Mouse (Mus musculus) fat pad, adult 2 months (tissue): ENCODE data around the gene Arhgef6.

Experiments used
- DNase-seq: peaks from one replicate; pipeline ENCODE4 v3.0.0-alpha.2; 2011; ENCODE audit warnings: low read depth, low spot score; ENCODE audit errors: extremely low read depth

Arhgef6 gene

DNA sequence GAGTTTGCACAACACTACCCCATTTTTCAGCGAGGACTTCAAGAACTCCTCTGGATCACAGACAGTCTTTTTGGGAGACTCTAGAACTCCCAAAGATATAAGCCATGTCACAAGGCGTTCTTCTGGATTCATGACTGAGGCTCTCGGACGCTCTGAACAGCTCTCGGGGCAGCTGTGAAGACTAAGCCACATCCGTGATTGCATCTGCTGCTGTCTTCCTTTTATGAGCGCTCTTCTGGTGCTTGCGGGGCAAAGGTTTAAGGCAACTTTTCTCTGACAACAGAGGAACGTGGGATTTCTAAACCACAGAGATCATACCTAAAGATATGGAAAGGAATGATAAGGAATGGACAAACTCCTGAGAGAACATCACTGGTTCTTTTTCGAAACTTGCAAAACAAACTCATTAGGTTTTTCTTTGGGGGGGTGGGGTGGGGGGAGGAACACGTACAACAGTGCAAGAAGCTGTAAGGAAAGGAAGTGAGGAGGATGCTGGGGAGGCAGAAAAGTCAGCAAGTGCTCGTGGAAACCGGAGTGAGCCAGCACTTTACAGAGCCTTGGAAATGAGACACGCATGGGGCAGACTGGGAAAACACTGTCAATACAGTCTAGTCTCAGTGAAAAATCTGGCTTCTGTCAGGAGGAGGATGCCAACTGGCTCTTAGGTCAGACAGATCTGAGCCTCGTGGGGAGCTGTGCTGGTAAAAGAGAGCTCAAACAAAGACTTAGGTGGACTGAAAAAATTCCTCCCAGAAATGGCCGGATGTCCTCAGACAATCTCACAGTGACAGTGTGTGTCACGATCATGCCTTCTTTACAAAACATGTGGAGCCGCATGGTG is at the start of gene Arhgef6:
Gene Arhgef6 (minus strand): TSS at position 359 of the 841 bp plus-strand sequence.
- DNase-seq: no peak

DNA sequence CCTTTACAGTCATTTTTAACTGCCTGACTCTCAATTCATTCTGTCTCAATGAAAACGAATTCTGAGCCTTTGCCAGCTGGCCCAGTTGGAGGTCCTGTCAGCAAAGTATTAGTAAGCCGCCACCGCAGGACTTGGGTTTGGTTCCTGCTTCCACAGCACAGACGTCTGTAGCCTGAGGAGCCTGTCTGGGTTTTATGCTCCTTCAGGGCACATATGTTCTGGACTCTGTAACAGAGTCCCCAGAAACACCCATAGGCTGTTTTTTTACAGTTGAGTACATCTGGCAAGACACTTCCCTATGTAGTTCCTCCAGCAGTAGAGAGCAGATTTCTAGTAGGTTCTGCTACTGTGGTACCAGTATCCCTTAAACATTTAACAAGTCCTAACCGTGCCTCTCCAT is 42.4 kb upstream of the Arhgef6 start:
- no peak for DNase-seq

DNA sequence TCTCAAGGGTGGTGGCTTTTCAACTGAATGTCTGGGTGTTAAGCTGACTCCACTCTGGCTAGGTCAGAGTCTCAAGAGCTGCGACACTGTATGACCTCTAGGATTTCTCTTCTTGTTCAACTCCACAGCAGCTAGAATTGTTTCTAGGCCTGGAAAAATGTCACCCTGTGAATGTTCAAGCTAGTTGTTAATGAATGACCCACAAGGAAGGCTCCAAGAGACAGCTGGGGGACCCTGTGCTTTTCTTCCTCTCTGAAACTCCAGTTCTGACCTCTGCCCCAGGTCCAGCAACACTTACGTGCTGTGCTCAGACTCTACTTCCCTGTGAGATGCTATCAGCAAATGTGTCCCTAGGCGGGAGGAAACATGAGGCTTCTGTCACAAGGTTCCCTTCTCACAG is 40.0 kb upstream of the Arhgef6 start:
- DNase-seq: no peak

DNA sequence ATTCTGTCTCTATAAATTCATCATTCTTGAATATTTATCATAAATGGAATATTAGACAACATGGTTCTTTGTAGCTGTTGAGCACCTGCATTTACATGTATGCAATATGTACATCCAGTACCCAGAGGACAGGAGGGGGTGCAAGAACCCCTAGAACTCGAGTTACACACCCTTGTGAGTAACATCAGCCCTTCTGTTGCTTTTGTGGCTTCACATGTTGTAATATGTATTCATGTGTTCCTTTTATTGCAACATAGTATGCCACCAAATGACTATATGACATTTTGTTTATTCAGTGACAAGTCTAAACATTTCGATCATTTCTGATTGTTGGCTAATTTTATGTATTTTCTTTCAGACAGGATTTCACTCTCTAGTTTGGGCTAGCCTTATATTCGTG is 38.6 kb upstream of the Arhgef6 start:
- no peak for DNase-seq

DNA sequence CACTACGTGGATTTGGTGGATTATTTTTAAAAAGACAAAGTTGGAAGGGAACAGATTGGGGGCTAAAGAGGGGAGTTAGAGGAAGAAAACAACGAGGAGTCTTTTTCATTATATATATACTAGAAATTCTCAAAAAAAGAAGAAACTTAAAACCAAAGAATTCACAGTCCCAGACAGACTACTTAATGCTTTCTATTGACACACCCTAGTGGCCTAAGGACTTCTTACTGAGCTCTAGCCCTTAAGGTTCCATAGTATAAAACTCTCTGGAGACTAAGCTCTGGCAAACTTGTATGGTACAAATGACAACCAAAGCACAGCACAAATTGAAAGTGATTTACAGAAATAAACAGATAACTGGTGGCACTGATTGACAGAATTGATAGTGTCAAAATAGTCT is 35.5 kb upstream of the Arhgef6 start:
- DNase-seq: no peak

DNA sequence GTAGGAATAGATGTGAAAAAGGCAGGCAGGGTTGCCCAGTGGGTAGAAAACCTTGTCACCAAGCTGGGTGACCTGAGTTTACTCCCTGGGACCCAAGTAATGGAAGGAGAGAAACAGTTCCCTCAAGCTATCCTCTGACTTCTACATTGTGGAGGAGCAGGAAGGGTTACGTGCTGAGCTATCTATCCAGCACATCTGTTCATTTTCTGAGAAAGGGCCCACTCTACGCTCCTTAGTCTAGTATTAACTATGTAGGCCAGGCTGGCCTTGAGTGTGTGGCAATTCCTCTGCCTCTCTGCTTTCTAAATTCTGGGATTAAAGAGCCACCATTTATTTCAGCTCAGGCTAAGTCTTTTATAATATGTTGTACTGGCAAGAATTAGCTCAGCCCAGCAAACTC is 35.0 kb upstream of the Arhgef6 start:
- DNase-seq: no peak

DNA sequence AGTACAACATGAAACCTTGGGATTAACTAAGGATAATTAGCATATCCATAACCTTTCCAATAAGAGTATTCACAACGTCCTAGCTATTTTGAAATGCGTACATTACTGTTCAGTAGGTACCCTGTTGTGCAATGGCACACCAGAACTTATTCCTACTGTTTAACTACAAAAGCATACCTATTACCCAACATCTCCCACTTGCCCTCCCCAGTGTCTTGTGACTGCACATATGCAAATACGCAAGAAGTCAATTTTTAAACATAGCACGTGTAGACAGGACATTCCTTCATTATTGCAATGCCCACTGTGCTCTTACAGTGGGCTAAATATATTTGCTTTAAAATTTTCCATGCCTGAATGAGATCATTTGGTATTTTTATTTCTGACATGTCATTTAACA is 34.4 kb upstream of the Arhgef6 start:
- DNase-seq: no peak

DNA sequence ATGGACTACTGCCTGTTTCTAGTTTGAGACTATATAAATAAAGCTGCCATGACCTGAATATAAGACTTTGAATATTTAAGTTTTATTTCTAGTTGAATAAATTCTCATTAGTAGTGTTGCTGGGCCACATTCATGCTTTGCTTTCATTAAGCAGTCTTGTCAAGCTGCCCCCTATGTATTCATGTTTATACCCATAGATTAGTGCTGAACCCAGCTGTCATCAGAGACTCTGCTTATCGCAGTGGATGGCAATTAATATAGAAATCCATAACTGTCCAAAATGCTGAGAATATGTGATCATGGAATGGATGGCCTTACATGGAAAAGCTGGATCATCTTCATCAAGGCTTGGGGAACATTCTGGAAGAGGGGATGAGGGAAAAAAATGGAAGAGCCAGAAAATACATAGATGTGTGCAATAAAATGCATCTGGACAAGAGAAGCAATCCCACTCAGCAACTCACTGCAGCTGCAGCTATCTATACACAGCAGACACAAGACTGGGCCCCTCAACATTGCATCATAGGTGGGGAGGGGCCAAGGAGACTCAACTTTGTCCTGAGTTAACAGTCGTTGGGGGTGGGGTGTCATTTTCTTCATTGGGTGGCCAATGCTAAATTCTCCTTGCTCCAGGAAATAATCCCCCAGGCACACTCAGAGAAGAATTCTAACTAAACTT is 26.5 kb upstream of the Arhgef6 start:
- DNase-seq: no peak

DNA sequence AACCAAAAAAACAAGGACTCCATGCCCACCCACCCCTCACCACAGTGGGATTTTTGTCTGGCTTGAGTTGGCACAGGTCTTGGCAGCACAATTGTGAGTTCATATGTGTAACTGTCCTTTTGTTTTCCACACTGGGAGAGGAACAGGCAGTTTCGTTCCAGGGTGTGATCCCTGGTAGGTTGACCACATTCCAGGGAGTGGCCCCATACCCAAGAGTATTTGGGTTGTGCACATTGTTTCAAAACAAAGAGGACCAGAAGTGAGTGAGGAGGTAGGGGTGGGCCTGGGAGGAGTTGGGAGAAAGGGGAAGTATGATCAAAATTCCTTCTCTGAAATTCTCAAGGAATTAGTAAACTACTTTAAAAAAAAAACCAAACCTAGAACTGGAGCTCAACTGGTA is 20.8 kb upstream of the Arhgef6 start:
- no peak for DNase-seq

GRCm38 (mm10) chrX:57339220-57339619 is 691 bp upstream of the Arhgef6 start:
- no peak for DNase-seq

- no peak for DNase-seq
Observed at GRCm38 (mm10) chrX:57337582-57337981, 947 bp downstream of the Arhgef6 start.

GRCm38 (mm10) chrX:57336958-57337357 is 1.6 kb downstream of the Arhgef6 start:
- DNase-seq: no peak

DNA sequence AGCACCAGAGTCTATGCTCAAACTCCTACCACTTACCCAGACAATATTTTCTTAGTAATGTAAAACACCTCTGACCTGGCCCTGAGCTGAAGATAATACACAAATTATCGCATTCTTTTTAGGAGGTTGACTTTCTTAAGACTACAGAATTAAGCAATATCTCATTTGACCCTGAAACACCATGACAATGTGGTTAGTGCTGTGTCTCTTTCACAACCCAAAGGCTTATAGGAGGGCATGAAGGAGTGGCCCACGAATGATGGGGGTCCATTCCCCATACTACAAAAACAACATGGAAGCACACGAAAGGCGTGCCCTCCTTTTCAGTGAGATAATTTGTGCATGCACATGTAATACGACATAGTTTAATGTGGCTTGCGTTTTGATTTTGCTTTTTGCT is 3.2 kb downstream of the Arhgef6 start:
- DNase-seq: no peak

DNA sequence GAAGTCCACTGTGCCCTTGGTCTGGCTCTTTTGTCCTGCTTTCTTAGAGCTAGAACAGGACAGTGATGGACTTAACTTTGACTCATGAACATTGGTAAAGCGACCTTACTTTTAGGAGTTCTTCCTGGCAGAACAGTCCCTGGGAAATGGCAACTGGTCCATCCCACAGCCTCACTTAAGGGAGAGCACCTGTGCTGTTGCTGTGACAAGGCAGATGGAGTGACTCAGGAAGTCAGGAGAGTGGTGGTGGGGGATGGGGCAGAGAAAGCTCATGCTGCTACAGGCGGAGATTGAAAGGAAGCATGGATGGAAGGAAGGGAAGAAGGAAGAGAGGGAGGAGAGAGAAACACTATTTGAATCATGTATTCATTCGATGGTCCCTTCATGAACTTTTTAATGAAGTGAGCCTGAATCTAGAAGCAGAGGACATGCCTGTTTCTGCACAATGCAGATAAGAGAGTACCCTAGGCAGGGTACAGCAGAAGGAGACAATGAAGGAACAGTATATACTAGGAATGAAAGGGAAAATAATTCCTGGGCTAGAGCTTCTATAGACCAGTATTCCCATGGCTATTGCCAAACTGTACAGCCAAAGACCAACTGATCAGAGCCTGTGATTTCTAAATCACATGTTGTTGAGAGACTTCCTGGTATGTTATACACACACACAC is 10.7 kb downstream of the Arhgef6 start:
- no peak for DNase-seq

DNA sequence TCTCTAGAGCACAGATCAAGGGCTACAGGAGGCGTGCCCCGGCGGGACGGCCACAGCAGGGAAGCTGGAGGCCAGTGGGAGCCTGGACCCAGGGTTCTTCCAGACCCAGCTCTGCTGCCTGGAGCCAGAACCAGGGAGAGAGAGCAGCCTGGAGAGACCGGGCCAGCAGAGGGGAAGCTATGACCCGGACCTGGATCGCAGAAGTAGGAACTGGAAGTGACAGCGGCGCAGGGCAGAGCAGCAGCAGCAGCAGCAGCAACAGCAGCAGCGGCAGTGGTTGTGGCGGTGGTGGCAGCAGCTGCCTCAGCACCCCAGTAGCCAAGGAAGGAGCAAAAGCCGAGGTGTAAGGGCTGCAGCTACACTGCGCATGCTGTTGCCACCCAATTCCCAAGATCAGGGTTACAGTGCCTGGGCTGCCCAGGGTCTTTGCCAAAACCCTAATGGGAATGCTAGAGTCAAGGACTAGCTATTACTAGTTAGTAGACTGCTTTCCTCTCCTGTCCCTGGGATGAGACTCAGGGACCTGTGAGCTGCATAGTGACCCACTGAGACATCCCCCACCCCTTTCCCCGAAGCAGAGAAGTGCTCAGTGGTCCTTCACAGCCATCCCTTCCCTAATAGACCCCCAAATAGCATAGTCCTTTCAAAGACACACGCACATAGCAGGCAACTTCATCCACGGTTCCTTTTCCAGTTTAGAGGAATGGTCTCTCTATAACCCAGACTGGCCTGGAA is 11.9 kb downstream of the Arhgef6 start:
- DNase-seq: no peak

DNA sequence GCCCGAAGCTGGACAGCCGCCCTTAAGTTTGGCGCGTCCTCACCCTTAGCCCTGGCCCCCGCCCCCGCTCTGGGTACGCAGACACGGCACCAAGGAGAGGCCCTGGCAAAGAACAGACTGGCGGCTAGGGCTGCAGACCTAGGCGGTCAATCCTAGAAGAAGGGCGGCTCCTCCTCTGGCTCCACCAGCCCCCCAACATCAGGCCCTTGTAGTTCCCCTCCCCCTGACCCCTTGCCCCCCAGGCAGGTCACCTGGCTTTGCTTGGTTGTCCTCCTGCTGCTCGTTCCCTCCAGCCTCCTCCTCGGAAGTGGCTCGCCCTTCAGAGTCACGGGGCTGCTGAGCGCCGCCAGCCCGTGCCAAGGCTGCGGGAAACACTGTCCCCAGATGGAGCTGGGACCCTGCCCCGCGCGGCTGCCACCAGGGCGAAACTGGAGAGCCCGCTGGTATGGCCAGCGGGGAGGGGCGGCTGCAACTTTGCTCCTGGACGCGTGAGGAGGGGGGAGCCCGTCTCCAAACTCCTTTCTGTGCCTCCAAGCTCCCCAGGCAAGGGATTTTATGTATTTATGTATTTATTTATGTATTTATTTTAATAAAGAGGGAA is 12.6 kb downstream of the Arhgef6 start:
- no peak for DNase-seq

GRCm38 (mm10) chrX:57324891-57325290 is 13.6 kb downstream of the Arhgef6 start:
- no peak for DNase-seq

DNA sequence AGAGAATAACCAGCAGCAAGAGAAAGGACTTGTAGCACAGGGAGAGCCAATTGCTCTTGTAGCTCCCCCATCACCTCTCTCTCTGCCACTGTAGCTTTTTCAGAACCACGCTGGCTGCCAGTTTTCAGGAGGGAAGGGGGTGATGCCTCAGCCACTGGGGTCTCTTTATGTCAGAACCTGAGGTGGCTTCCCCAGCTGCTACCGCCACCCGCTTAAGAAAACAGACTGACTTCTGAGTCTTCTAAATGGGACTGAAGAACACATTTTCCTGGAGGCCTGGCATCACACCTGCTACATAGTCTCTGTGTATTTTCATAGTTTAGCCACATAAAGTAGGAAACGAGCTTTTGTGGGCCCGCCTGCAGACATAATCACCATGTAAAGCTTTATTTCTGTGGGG is 26.5 kb downstream of the Arhgef6 start:
- no peak for DNase-seq

DNA sequence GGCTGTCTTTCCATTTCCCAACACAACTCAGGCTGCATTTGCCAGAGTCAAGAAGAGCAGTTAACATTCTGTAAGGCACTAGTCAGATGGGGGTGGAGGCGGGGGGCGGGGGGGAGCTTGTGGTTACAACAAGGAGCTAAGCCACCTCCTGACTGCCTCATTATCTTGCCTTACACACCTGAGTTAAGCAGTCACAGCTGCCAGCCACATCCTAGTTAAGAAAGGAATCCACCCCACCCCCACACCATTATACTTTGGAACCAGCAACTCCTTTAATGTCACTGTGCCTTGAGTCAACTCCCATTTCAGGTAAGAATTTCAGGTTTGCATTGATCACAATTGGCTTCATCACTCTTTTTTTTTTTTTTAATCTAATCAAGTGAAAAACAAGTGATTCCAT is 28.5 kb downstream of the Arhgef6 start:
- DNase-seq: no peak

- no peak for DNase-seq
Observed at GRCm38 (mm10) chrX:57306747-57307146, 31.8 kb downstream of the Arhgef6 start.

DNA sequence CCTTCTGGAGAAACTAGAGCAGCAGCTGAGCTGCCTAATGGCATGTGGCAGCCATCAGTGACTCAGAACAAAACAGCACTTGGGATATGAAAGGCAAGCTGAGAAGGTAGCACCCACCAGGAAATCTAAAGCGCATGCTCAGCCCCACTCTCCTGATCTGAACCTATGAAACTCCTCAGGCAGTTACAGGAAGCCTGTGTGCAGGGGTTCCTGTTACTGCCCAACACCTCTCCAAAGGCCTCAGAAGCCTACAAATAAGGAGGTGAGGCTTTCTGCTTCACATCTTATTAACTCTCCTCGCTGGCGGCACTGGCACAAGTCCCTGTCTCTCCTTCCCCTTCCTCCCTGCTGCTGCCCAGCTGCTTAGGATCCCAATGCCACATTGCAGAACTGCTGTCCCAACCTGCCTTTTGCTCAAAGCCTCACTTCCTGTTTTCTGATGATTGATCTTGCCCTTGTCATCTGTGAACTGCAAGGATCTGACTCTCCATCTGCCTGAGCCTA is 33.7 kb downstream of the Arhgef6 start:
- DNase-seq: no peak
